Mouse (Mus musculus) mouse trophoblast stem cell (cell line): ENCODE measurements around the gene Gopc.
"Not testable (repeated sequence)": the region's sequence is repeated elsewhere in the genome, so short reads cannot be mapped to it uniquely, and the experiment has no call there.

Experiments used
- in situ Hi-C, 2 experiments: fragments of 300-500 bp; cut with MseI, MboI; formaldehyde crosslinking; loops; 2 replicates in 1 of 2; 3 replicates in 1 of 2; pipeline ENCODE4 v1.15.1; 2025

Gene Gopc

GRCm38 (mm10) chr10:52298568-52298967 is 83.4 kb downstream of the Gopc start:
- in situ Hi-C loops, result not testable (repeated sequence)

GRCm38 (mm10) chr10:52295934-52296333 is 86.0 kb downstream of the Gopc start:
- in situ Hi-C loops, result no loop called here

- in situ Hi-C loops, result no loop called here
Measured at GRCm38 (mm10) chr10:52293921-52294577, 87.9 kb downstream of the Gopc start.

GRCm38 (mm10) chr10:52292391-52292790 is 89.5 kb downstream of the Gopc start:
- in situ Hi-C loops, result not testable (repeated sequence)

- in situ Hi-C loops, result no loop called here
Measured at GRCm38 (mm10) chr10:52289261-52289660, 92.7 kb downstream of the Gopc start.

- in situ Hi-C loops, result no loop called here
Measured at GRCm38 (mm10) chr10:52287852-52288533, 93.9 kb downstream of the Gopc start.
